Mouse (Mus musculus): ENCODE measurements around the gene Hamp.
"Not testable (repeated sequence)": the region's sequence is repeated elsewhere in the genome, so short reads cannot be mapped to it uniquely, and the experiment has no call there.

DNA sequence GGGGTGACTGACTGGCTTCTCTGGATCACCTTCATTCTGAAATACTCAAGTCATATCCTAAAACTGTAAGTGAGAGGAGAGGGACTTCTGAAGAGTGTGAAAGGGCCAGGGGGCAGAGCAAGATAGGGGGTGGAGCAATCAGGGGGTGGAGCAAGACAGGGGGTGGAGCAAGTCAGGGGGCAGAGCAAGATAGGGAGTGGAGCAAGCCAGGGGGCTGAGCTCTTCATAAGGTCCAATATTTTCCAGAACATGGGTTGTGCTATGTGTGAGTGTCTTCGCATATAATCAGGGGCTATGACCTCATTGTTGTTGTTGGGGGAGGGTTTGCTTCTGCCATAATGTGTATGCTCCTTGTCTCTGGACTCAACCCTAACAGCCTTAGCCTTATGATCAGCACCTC, 3.8 kb downstream of the Hamp start:
- not testable (repeated sequence) for TF ChIP-seq CTCF, EP300 (IDR thresholded peaks at IDR 0.05)
